Mouse (Mus musculus): Measurements from ENCODE around the gene Il4i1. TPM values are rescaled to one million over a fixed set of nuclear protein-coding genes. Genes with fewer than 3 reads are reported as not detected.

The Il4i1 gene
- polyA plus RNA-seq, 1 experiment = 1.9 TPM

- no peak overlapping the region for H3K27ac ChIP-seq (ENCODE audit: insufficient read depth, low read length)
- H3K4me1 ChIP-seq (ENCODE audit: control insufficient read depth, insufficient read depth, low read length) = peaks cover 14% of the 10 kb centered on the region
- TF ChIP-seq CTCF (IDR thresholded peaks at IDR 0.05; ENCODE audit: extremely low read depth, insufficient read depth, low read length) (no peak), POLR2A (IDR thresholded peaks at IDR 0.05; ENCODE audit: extremely low read depth, insufficient read depth, low read length) (no peak)
- H3K4me3 ChIP-seq (ENCODE audit: insufficient read depth, low read length) = peak overlapping the region; percentile 74
Observed at GRCm38 (mm10) chr7:44817441-44817840, 1.3 kb downstream of the Il4i1 start.

- Histone ChIP-seq H3K4me1 (ENCODE audit: control insufficient read depth, insufficient read depth, low read length) (peaks cover 14% of the 10 kb centered on the region), H3K27ac (ENCODE audit: insufficient read depth, low read length) (peak overlapping the region; percentile 5; the same call in 1 of the 2 replicates), H3K4me3 (ENCODE audit: insufficient read depth, low read length) (peak overlapping the region; percentile 24; the same call in 1 of the 2 replicates)
- TF ChIP-seq CTCF (IDR thresholded peaks at IDR 0.05; ENCODE audit: extremely low read depth, insufficient read depth, low read length) = peak; percentile 45
- TF ChIP-seq POLR2A (IDR thresholded peaks at IDR 0.05; ENCODE audit: extremely low read depth, insufficient read depth, low read length) = no peak
Observed at GRCm38 (mm10) chr7:44818164-44818563, 2.0 kb downstream of the Il4i1 start.

- TF ChIP-seq POLR2A (IDR thresholded peaks at IDR 0.05; ENCODE audit: extremely low read depth, insufficient read depth, low read length) (no peak), CTCF (IDR thresholded peaks at IDR 0.05; ENCODE audit: extremely low read depth, insufficient read depth, low read length) (no peak)
- Histone ChIP-seq H3K4me1 (ENCODE audit: control insufficient read depth, insufficient read depth, low read length) (peaks cover 14% of the 10 kb centered on the region), H3K4me3 (ENCODE audit: insufficient read depth, low read length) (peak overlapping the region; percentile 24), H3K27ac (ENCODE audit: insufficient read depth, low read length) (peak overlapping the region; percentile 44)
Observed at GRCm38 (mm10) chr7:44818751-44819235, 2.6 kb downstream of the Il4i1 start.

- Histone ChIP-seq H3K27ac (ENCODE audit: insufficient read depth, low read length) (peak overlapping the region; percentile 44; the same call in 1 of the 2 replicates), H3K4me3 (ENCODE audit: insufficient read depth, low read length) (peak overlapping the region; percentile 24; the same call in 1 of the 2 replicates), H3K4me1 (ENCODE audit: control insufficient read depth, insufficient read depth, low read length) (peaks cover 14% of the 10 kb centered on the region)
- TF ChIP-seq CTCF (IDR thresholded peaks at IDR 0.05; ENCODE audit: extremely low read depth, insufficient read depth, low read length) (no peak), POLR2A (IDR thresholded peaks at IDR 0.05; ENCODE audit: extremely low read depth, insufficient read depth, low read length) (no peak)
Observed at GRCm38 (mm10) chr7:44819391-44819790, 3.2 kb downstream of the Il4i1 start.

GRCm38 (mm10) chr7:44819863-44820262, 3.7 kb downstream of the Il4i1 start:
- peaks cover 14% of the 10 kb centered on the region for H3K4me1 ChIP-seq (ENCODE audit: control insufficient read depth, insufficient read depth, low read length)
- no peak overlapping the region for H3K4me3 ChIP-seq (ENCODE audit: insufficient read depth, low read length)
- TF ChIP-seq CTCF (IDR thresholded peaks at IDR 0.05; ENCODE audit: extremely low read depth, insufficient read depth, low read length) (no peak), POLR2A (IDR thresholded peaks at IDR 0.05; ENCODE audit: extremely low read depth, insufficient read depth, low read length) (no peak)
- no peak overlapping the region for H3K27ac ChIP-seq (ENCODE audit: insufficient read depth, low read length)

GRCm38 (mm10) chr7:44820525-44820924, 4.3 kb downstream of the Il4i1 start:
- H3K4me1 ChIP-seq (ENCODE audit: control insufficient read depth, insufficient read depth, low read length) = peaks cover 12% of the 10 kb centered on the region

GRCm38 (mm10) chr7:44821666-44822448, 5.7 kb downstream of the Il4i1 start:
- Histone ChIP-seq H3K27ac (ENCODE audit: insufficient read depth, low read length) (no peak overlapping the region), H3K4me3 (ENCODE audit: insufficient read depth, low read length) (no peak overlapping the region), H3K4me1 (ENCODE audit: control insufficient read depth, insufficient read depth, low read length) (peaks cover 12% of the 10 kb centered on the region)
- TF ChIP-seq CTCF (IDR thresholded peaks at IDR 0.05; ENCODE audit: extremely low read depth, insufficient read depth, low read length) = no peak
- no peak for TF ChIP-seq POLR2A (IDR thresholded peaks at IDR 0.05; ENCODE audit: extremely low read depth, insufficient read depth, low read length)

More at GRCm38 (mm10) chr7:44820525-44820924, 4.3 kb downstream of the Il4i1 start:
- Histone ChIP-seq H3K27ac (ENCODE audit: insufficient read depth, low read length) (no peak overlapping the region), H3K4me3 (ENCODE audit: insufficient read depth, low read length) (no peak overlapping the region)
- TF ChIP-seq POLR2A (IDR thresholded peaks at IDR 0.05; ENCODE audit: extremely low read depth, insufficient read depth, low read length) = no peak
- TF ChIP-seq CTCF (IDR thresholded peaks at IDR 0.05; ENCODE audit: extremely low read depth, insufficient read depth, low read length) = no peak

- H3K4me3 ChIP-seq (ENCODE audit: insufficient read depth, low read length) = no peak overlapping the region
- peaks cover 5% of the 10 kb centered on the region for H3K4me1 ChIP-seq (ENCODE audit: control insufficient read depth, insufficient read depth, low read length)
- H3K27ac ChIP-seq (ENCODE audit: insufficient read depth, low read length) = no peak overlapping the region
- no peak for TF ChIP-seq CTCF (IDR thresholded peaks at IDR 0.05; ENCODE audit: extremely low read depth, insufficient read depth, low read length)
- TF ChIP-seq POLR2A (IDR thresholded peaks at IDR 0.05; ENCODE audit: extremely low read depth, insufficient read depth, low read length) = no peak
Observed at GRCm38 (mm10) chr7:44823409-44823808, 7.2 kb downstream of the Il4i1 start.

- peaks cover under 1% of the 10 kb centered on the region; the same call in 1 of the 2 replicates for H3K4me1 ChIP-seq (ENCODE audit: control insufficient read depth, insufficient read depth, low read length)
- TF ChIP-seq POLR2A (IDR thresholded peaks at IDR 0.05; ENCODE audit: extremely low read depth, insufficient read depth, low read length) = no peak
- TF ChIP-seq CTCF (IDR thresholded peaks at IDR 0.05; ENCODE audit: extremely low read depth, insufficient read depth, low read length) = peak; percentile 94
- no peak overlapping the region for H3K4me3 ChIP-seq (ENCODE audit: insufficient read depth, low read length)
- H3K27ac ChIP-seq (ENCODE audit: insufficient read depth, low read length) = no peak overlapping the region
Observed at GRCm38 (mm10) chr7:44824872-44825271, 8.7 kb downstream of the Il4i1 start.

- TF ChIP-seq CTCF (IDR thresholded peaks at IDR 0.05; ENCODE audit: extremely low read depth, insufficient read depth, low read length) = no peak
- no peak for TF ChIP-seq POLR2A (IDR thresholded peaks at IDR 0.05; ENCODE audit: extremely low read depth, insufficient read depth, low read length)
- no peak overlapping the region for H3K4me3 ChIP-seq (ENCODE audit: insufficient read depth, low read length)
- no peak overlapping the region for H3K27ac ChIP-seq (ENCODE audit: insufficient read depth, low read length)
- H3K4me1 ChIP-seq (ENCODE audit: control insufficient read depth, insufficient read depth, low read length) = no peaks in the 10 kb centered on the region; the same call in 1 of the 2 replicates
Observed at GRCm38 (mm10) chr7:44826771-44827170, 10.6 kb downstream of the Il4i1 start.
